ENCODE assay signal across 9 mouse cellular contexts in the genomic region with DNA sequence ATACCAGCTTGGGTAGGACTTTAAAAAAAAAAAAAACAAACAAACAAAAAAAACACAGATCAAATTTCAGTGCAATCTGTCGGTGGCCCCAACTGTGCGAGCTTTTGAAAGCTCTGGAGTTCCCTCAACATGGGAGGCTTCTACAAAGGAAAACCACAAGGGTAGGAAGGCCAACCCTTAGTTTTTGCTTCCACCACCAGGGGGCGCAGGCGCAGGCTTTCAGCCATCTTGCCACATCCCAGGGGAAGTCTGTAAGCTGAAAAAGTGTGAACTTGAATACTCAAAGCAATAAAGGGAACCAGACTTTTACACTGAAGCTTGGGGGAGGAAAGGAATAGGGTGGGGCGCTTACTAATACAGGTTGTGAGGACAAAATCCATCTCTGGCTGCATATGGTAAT. TPM values are rescaled to one million over a fixed set of nuclear protein-coding genes. Genes with fewer than 3 reads are reported as not detected.
DNase-seq lines count a peak whose midpoint lies in the region; ATAC-seq and TF ChIP-seq lines count a peak whose summit lies in the region.
"Had no signal": no experiment of that assay in that cellular context is flagged by ENCODE, and none has a peak within 500 bp of the region (broad histone marks: within the 10 kb centered on the region; RNA-seq: fewer than 3 reads in every experiment).

No protein-coding gene starts in this region.

- no peaks in the 10 kb centered on the region for H3K9me3 ChIP-seq in forebrain, embryonic 11.5 days (ENCODE audit: control insufficient read depth, low read length)
- no peaks in the 10 kb centered on the region for H3K9me3 ChIP-seq in forebrain, embryonic 15.5 days
- no peaks in the 10 kb centered on the region for H3K9me3 ChIP-seq in ES-E14 (ENCODE audit: control insufficient read depth, insufficient read depth, low read depth, low read length)
- H3K9me3 ChIP-seq: limb, embryonic 13.5 days had no signal

- no peaks in the 10 kb centered on the region for H3K4me1 ChIP-seq in forebrain, embryonic 11.5 days (replicated peaks; ENCODE audit: control insufficient read depth, insufficient read depth, low read length)
- H3K4me1 ChIP-seq in forebrain, embryonic 15.5 days = peaks cover 8% of the 10 kb centered on the region
- peaks cover 4 to 11% of the 10 kb centered on the region in 2 experiments for H3K4me1 ChIP-seq in ES-E14 (ENCODE audit: control insufficient read depth in 2 of 2, insufficient read depth in 2 of 2, low read length in 2 of 2, poor library complexity in 1 of 2)
- H3K4me1 ChIP-seq: limb, embryonic 13.5 days had no signal

- H3K36me3 ChIP-seq in forebrain, embryonic 11.5 days (ENCODE audit: control insufficient read depth, insufficient read depth, low read length) = no peaks in the 10 kb centered on the region
- H3K36me3 ChIP-seq in forebrain, embryonic 15.5 days = no peaks in the 10 kb centered on the region
- no peaks in the 10 kb centered on the region for H3K36me3 ChIP-seq in ES-E14 (ENCODE audit: control insufficient read depth, insufficient read depth, low read length, poor library complexity, severe bottlenecking)
- H3K36me3 ChIP-seq: limb, embryonic 13.5 days had no signal

- in situ Hi-C loops in ES-E14 (cut with MboI; ENCODE audit: low sequenced_read_pairs in 2 of 2, unreplicated experiment in 2 of 2) = no loop called here

- H3K4me3 ChIP-seq in forebrain, embryonic 11.5 days (ENCODE audit: low read depth, low read length) = no peak overlapping the region
- no peak overlapping the region for H3K4me3 ChIP-seq in forebrain, embryonic 15.5 days
- H3K4me3 ChIP-seq in ES-E14 (ENCODE audit: insufficient read depth in 1 of 2, low read depth in 1 of 2, low read length in 2 of 2, poor library complexity in 1 of 2, severe bottlenecking in 1 of 2) = no peak overlapping the region
- H3K4me3 ChIP-seq: limb, embryonic 13.5 days had no signal

- H3K4me2 ChIP-seq in forebrain, embryonic 11.5 days (ENCODE audit: low read depth, low read length, severe bottlenecking) = no peak overlapping the region
- H3K4me2 ChIP-seq in forebrain, embryonic 15.5 days (replicated peaks) = no peak overlapping the region
- H3K4me2 ChIP-seq: limb, embryonic 13.5 days had no signal

- ATAC-seq in forebrain, embryonic 11.5 days (replicated peaks; ENCODE audit: low FRiP score) = no peak
- no peak for ATAC-seq in forebrain, embryonic 15.5 days (replicated peaks)

- H3K27me3 ChIP-seq in forebrain, embryonic 11.5 days (ENCODE audit: control insufficient read depth, insufficient read depth, low read length) = no peaks in the 10 kb centered on the region
- no peaks in the 10 kb centered on the region for H3K27me3 ChIP-seq in forebrain, embryonic 15.5 days
- H3K27me3 ChIP-seq: limb, embryonic 13.5 days had no signal

- no peak overlapping the region for H3K9ac ChIP-seq in forebrain, embryonic 11.5 days (ENCODE audit: low read length)
- H3K9ac ChIP-seq in forebrain, embryonic 15.5 days (replicated peaks) = no peak overlapping the region
- H3K9ac ChIP-seq in ES-E14 (ENCODE audit: insufficient read depth, low read depth, low read length, poor library complexity, severe bottlenecking) = no peak overlapping the region
- H3K9ac ChIP-seq: limb, embryonic 13.5 days had no signal

- DNase-seq in forebrain, embryonic 11.5 days (ENCODE audit: low spot score) = peak; percentile 83
- peak; percentile 84 for DNase-seq in ES-E14 (ENCODE audit: low read depth, low spot score)
- peak; percentile 69 for DNase-seq in c-Kit-positive CD71-positive TER-119-positive erythroid progenitor cells, embryonic 14.5 days (ENCODE audit: low spot score)
- DNase-seq in frontal cortex, postnatal 36 days (ENCODE audit: low spot score in 2 of 2) = peak; percentile 29 to 44
- DNase-seq in kidney, postnatal 4 days = peak; percentile 81
- DNase-seq in lung, postnatal 36 days = peak; percentile 70
- DNase-seq in spleen, postnatal 14 days (ENCODE audit: low spot score in 2 of 2) = peak; percentile 45 to 61

- WGBS in forebrain, embryonic 11.5 days = 35% methylated on average over 5 of the region's 5 CpGs
- WGBS in forebrain, embryonic 15.5 days = 37% methylated on average over 5 of the region's 5 CpGs

- H3K27ac ChIP-seq in forebrain, embryonic 11.5 days (ENCODE audit: low read depth, low read length) = no peak overlapping the region
- no peak overlapping the region for H3K27ac ChIP-seq in forebrain, embryonic 15.5 days (replicated peaks)
- no peak overlapping the region for H3K27ac ChIP-seq in ES-E14 (ENCODE audit: insufficient read depth, low read depth, low read length, poor library complexity, severe bottlenecking)
- H3K27ac ChIP-seq: limb, embryonic 13.5 days had no signal

TF ChIP-seq in ES-E14, 5 proteins besides CTCF, POLR2A, EP300 and RAD21:
- TF ChIP-seq ZC3H11A (IDR thresholded peaks at IDR 0.05; ENCODE audit: borderline replicate concordance, low read depth, low read length) = peak; percentile 48; the same call in 1 of the 2 replicates
- TF ChIP-seq ZNF384 (IDR thresholded peaks at IDR 0.05; ENCODE audit: low read depth, low read length) = peak; percentile 62; the same call in 1 of the 2 replicates
- TF ChIP-seq HCFC1 (IDR thresholded peaks at IDR 0.05; ENCODE audit: borderline replicate concordance, insufficient read depth, low read length) = no peak
- no peak for TF ChIP-seq MAFK (IDR thresholded peaks at IDR 0.05; ENCODE audit: insufficient read depth, low read depth, low read length)
- TF ChIP-seq CHD2 (IDR thresholded peaks at IDR 0.05; ENCODE audit: low read depth, low read length) = no peak

RNA-seq across cellular contexts. Expression of gene Defb30, which starts 1.0 kb away (rescaled TPM):
- not detected in 2 replicates for polyA plus RNA-seq in forebrain, embryonic 11.5 days (2014; fragmentation: Nextera tagmentation; extraction: Ambion mirVana)
- polyA plus RNA-seq in forebrain, embryonic 15.5 days (2015; fragmentation: Nextera tagmentation; extraction: Ambion mirVana) = not detected in 2 replicates
- total RNA-seq in ES-E14 (2012; rRNA removed) = 0.76 and 1.1 TPM in 2 replicates
- polyA plus RNA-seq: limb, embryonic 13.5 days had no signal

RNA-seq across cellular contexts. Expression of gene Defb42, which starts 4.0 kb away (rescaled TPM):
- polyA plus RNA-seq in forebrain, embryonic 11.5 days (2014; fragmentation: Nextera tagmentation; extraction: Ambion mirVana) = not detected in 2 replicates
- 0.48 TPM in 1 of 2 replicates, not detected in the other for polyA plus RNA-seq in forebrain, embryonic 15.5 days (2015; fragmentation: Nextera tagmentation; extraction: Ambion mirVana)
- total RNA-seq in ES-E14 (2012; rRNA removed) = 1.5 and 3.1 TPM in 2 replicates
- polyA plus RNA-seq: limb, embryonic 13.5 days had no signal

RNA-seq across cellular contexts. Expression of gene Defb43, which starts 39.2 kb away (rescaled TPM):
- not detected in 2 replicates for polyA plus RNA-seq in forebrain, embryonic 11.5 days (2014; fragmentation: Nextera tagmentation; extraction: Ambion mirVana)
- polyA plus RNA-seq in forebrain, embryonic 15.5 days (2015; fragmentation: Nextera tagmentation; extraction: Ambion mirVana) = not detected in 2 replicates
- total RNA-seq in ES-E14 (2012; rRNA removed) = not detected in 2 replicates
- polyA plus RNA-seq: limb, embryonic 13.5 days had no signal

RNA-seq across cellular contexts. Expression of gene Defb47, which starts 52.9 kb away (rescaled TPM):
- not detected in 2 replicates for polyA plus RNA-seq in forebrain, embryonic 11.5 days (2014; fragmentation: Nextera tagmentation; extraction: Ambion mirVana)
- polyA plus RNA-seq in forebrain, embryonic 15.5 days (2015; fragmentation: Nextera tagmentation; extraction: Ambion mirVana) = not detected in 2 replicates
- not detected in 2 replicates for total RNA-seq in ES-E14 (2012; rRNA removed)
- polyA plus RNA-seq: limb, embryonic 13.5 days had no signal
